Mouse (Mus musculus): ENCODE results near the gene Cldn12. TPM values are rescaled to one million over a fixed set of nuclear protein-coding genes. Genes with fewer than 3 reads are reported as not detected.
A peak's percentile ranks its signal among the peaks of the same experiment; 100 is the strongest.

Gene Cldn12
- 1 to 10 TPM in 21 of 26 experiments, under 1 TPM in 5; 0.36 to 4.2 (median 1.3) TPM for total RNA-seq (2018; cell fraction: chromatin; rRNA removed)
- total RNA-seq (2018; cell fraction: cytosol; rRNA removed) = 1 to 10 TPM in 15 of 26 experiments, under 1 TPM in 11; 0.59 to 2.5 (median 1.1) TPM
- 1 to 10 TPM in 24 of 26 experiments, under 1 TPM in 2; 0.76 to 9.4 (median 2.2) TPM for total RNA-seq (2018; cell fraction: nucleus; rRNA removed)
- 0.95 to 2.1 TPM (median 1.6 TPM) in 3 replicates for polyA plus RNA-seq (2018)

GRCm38 (mm10) chr5:5514196-5515076, at the start of gene Cldn12:
TSS of gene Cldn12 (minus strand) at chr5:5514958.
- Histone ChIP-seq H3K79me2 (ENCODE audit: inconsistent target) (no peaks in the 10 kb centered on the region), H3K27ac (no peak within 1 kb of the TSS), H3K36me3 (ENCODE audit: inconsistent target) (no peaks in the 10 kb centered on the region), H3K4me3 (ENCODE audit: inconsistent target) (peak within 1 kb of the TSS; percentile 47)
- WGBS (ENCODE audit: missing documents) = under 1% methylated on average over 60 of the region's 79 CpGs

GRCm38 (mm10) chr5:5562435-5562834, 47.7 kb upstream of the Cldn12 start:
- WGBS (ENCODE audit: missing documents) = 68% methylated on average over 3 of the region's 3 CpGs
- Histone ChIP-seq H3K36me3 (ENCODE audit: inconsistent target) (no peaks in the 10 kb centered on the region), H3K4me3 (ENCODE audit: inconsistent target) (no peak overlapping the region), H3K79me2 (ENCODE audit: inconsistent target) (peaks cover 7% of the 10 kb centered on the region; the same call in 1 of the 2 replicates), H3K27ac (no peak overlapping the region)

GRCm38 (mm10) chr5:5561041-5561706, 46.4 kb upstream of the Cldn12 start:
- no peak overlapping the region for H3K4me3 ChIP-seq (ENCODE audit: inconsistent target)
- 82% methylated on average over 4 of the region's 4 CpGs for WGBS (ENCODE audit: missing documents)
- no peaks in the 10 kb centered on the region for H3K36me3 ChIP-seq (ENCODE audit: inconsistent target)
- peaks cover 7% of the 10 kb centered on the region; the same call in 1 of the 2 replicates for H3K79me2 ChIP-seq (ENCODE audit: inconsistent target)
- H3K27ac ChIP-seq = no peak overlapping the region

GRCm38 (mm10) chr5:5559798-5560197, 45.0 kb upstream of the Cldn12 start:
- WGBS (ENCODE audit: missing documents) = 41% methylated on average over 8 of the region's 8 CpGs
- H3K27ac ChIP-seq = no peak overlapping the region
- H3K36me3 ChIP-seq (ENCODE audit: inconsistent target) = peaks cover 1% of the 10 kb centered on the region; the same call in 1 of the 2 replicates
- H3K79me2 ChIP-seq (ENCODE audit: inconsistent target) = peaks cover 7% of the 10 kb centered on the region; the same call in 1 of the 2 replicates
- H3K4me3 ChIP-seq (ENCODE audit: inconsistent target) = peak overlapping the region; percentile 96

GRCm38 (mm10) chr5:5559079-5559740, 44.5 kb upstream of the Cldn12 start, which contains the start of gene Gtpbp10:
TSS of gene Gtpbp10 (minus strand) at chr5:5559538.
- Histone ChIP-seq H3K79me2 (ENCODE audit: inconsistent target) (peaks cover 7% of the 10 kb centered on the region; the same call in 1 of the 2 replicates), H3K27ac (peak within 1 kb of the TSS; percentile 46), H3K36me3 (ENCODE audit: inconsistent target) (peaks cover 6% of the 10 kb centered on the region; the same call in 1 of the 2 replicates), H3K4me3 (ENCODE audit: inconsistent target) (peak within 1 kb of the TSS; percentile 96)
- 1% methylated on average over 43 of the region's 43 CpGs for WGBS (ENCODE audit: missing documents)

- H3K27ac ChIP-seq = no peak overlapping the region
- no peak overlapping the region for H3K4me3 ChIP-seq (ENCODE audit: inconsistent target)
- WGBS (ENCODE audit: missing documents) = 92% methylated on average over 1 of the region's 1 CpGs
- no peaks in the 10 kb centered on the region for H3K79me2 ChIP-seq (ENCODE audit: inconsistent target)
- peaks cover 17% of the 10 kb centered on the region; the same call in 1 of the 2 replicates for H3K36me3 ChIP-seq (ENCODE audit: inconsistent target)
These were observed 36.4 kb upstream of the Cldn12 start for GRCm38 (mm10) chr5:5551110-5551509.

GRCm38 (mm10) chr5:5540385-5540784, 25.6 kb upstream of the Cldn12 start:
- Histone ChIP-seq H3K79me2 (ENCODE audit: inconsistent target) (no peaks in the 10 kb centered on the region), H3K27ac (no peak overlapping the region), H3K4me3 (ENCODE audit: inconsistent target) (no peak overlapping the region), H3K36me3 (ENCODE audit: inconsistent target) (peaks cover 32% of the 10 kb centered on the region)
- 83% methylated on average over 3 of the region's 3 CpGs for WGBS (ENCODE audit: missing documents)

GRCm38 (mm10) chr5:5539771-5540170, 25.0 kb upstream of the Cldn12 start:
- peaks cover 32% of the 10 kb centered on the region for H3K36me3 ChIP-seq (ENCODE audit: inconsistent target)
- H3K79me2 ChIP-seq (ENCODE audit: inconsistent target) = no peaks in the 10 kb centered on the region
- WGBS (ENCODE audit: missing documents) = 97% methylated on average over 3 of the region's 3 CpGs
- H3K27ac ChIP-seq = no peak overlapping the region
- no peak overlapping the region for H3K4me3 ChIP-seq (ENCODE audit: inconsistent target)

GRCm38 (mm10) chr5:5536131-5536530, 21.4 kb upstream of the Cldn12 start:
- Histone ChIP-seq H3K79me2 (ENCODE audit: inconsistent target) (no peaks in the 10 kb centered on the region), H3K27ac (no peak overlapping the region), H3K36me3 (ENCODE audit: inconsistent target) (peaks cover 11% of the 10 kb centered on the region; the same call in 1 of the 2 replicates), H3K4me3 (ENCODE audit: inconsistent target) (no peak overlapping the region)
- WGBS (ENCODE audit: missing documents) = 100% methylated on average over 1 of the region's 1 CpGs

GRCm38 (mm10) chr5:5533656-5534420, 19.1 kb upstream of the Cldn12 start:
- Histone ChIP-seq H3K36me3 (ENCODE audit: inconsistent target) (no peaks in the 10 kb centered on the region), H3K79me2 (ENCODE audit: inconsistent target) (no peaks in the 10 kb centered on the region), H3K27ac (no peak overlapping the region), H3K4me3 (ENCODE audit: inconsistent target) (no peak overlapping the region)
- 89% methylated on average over 3 of the region's 3 CpGs for WGBS (ENCODE audit: missing documents)

GRCm38 (mm10) chr5:5515411-5515810, 653 bp upstream of the Cldn12 start:
- 88% methylated on average over 4 of the region's 5 CpGs for WGBS (ENCODE audit: missing documents)
- Histone ChIP-seq H3K27ac (no peak overlapping the region), H3K4me3 (ENCODE audit: inconsistent target) (no peak overlapping the region), H3K79me2 (ENCODE audit: inconsistent target) (no peaks in the 10 kb centered on the region), H3K36me3 (ENCODE audit: inconsistent target) (no peaks in the 10 kb centered on the region)

GRCm38 (mm10) chr5:5511401-5511800, 3.4 kb downstream of the Cldn12 start:
- WGBS (ENCODE audit: missing documents) = 74% methylated on average over 3 of the region's 3 CpGs
- Histone ChIP-seq H3K4me3 (ENCODE audit: inconsistent target) (no peak overlapping the region), H3K36me3 (ENCODE audit: inconsistent target) (no peaks in the 10 kb centered on the region), H3K27ac (no peak overlapping the region), H3K79me2 (ENCODE audit: inconsistent target) (no peaks in the 10 kb centered on the region)

GRCm38 (mm10) chr5:5510989-5511388, 3.8 kb downstream of the Cldn12 start:
- no peaks in the 10 kb centered on the region for H3K36me3 ChIP-seq (ENCODE audit: inconsistent target)
- 96% methylated on average over 5 of the region's 5 CpGs for WGBS (ENCODE audit: missing documents)
- no peak overlapping the region for H3K27ac ChIP-seq
- no peak overlapping the region for H3K4me3 ChIP-seq (ENCODE audit: inconsistent target)
- H3K79me2 ChIP-seq (ENCODE audit: inconsistent target) = no peaks in the 10 kb centered on the region
